Mouse (Mus musculus) ZHBTc4 (cell line): ENCODE results near the gene Hpgd.
A peak's percentile ranks its signal among the peaks of the same experiment; 100 is the strongest.

Experiments
- DNase-seq: peaks from one replicate; pipeline ENCODE4 v3.0.0-alpha.2; 2011; ENCODE audit warnings: low read depth, low spot score

Hpgd gene

DNA sequence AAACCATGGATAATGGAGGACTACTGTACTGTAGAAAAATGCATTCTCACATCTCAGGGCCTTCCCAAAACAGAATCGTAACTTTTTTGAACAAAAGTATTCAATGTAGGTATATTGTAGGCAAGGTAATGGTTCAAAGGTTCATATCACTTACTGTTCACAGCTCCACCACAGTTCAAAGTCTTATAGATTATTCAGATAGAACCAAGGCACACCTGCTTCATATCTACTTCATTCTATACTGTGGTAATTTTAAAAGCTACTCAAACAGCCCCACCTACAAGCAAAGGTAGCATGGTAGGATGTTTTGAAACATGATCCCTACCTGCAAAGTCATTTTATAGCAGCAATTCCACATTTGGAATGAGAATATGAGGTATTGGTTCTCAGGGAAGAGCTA, 28.9 kb downstream of the Hpgd start:
- DNase-seq = no peak

DNA sequence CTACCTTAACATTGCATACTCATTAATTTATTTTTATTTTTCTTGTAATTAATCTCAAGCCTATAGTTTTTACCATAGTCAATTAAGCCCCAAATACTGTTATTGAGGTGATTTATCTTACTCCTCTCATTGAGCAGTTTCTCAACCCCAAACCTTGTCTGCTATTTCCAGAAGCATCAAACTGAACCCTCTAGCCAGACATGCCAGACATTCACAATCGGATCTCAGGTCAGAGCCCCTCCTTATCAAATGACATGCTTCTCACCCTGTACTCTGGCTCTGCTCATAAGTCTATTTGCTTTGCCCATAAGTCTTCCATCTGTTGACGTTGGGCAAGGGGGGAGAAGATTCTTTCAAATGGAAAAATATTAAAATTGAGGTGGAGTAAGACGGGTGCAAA, 33.3 kb downstream of the Hpgd start:
- no peak for DNase-seq

DNA sequence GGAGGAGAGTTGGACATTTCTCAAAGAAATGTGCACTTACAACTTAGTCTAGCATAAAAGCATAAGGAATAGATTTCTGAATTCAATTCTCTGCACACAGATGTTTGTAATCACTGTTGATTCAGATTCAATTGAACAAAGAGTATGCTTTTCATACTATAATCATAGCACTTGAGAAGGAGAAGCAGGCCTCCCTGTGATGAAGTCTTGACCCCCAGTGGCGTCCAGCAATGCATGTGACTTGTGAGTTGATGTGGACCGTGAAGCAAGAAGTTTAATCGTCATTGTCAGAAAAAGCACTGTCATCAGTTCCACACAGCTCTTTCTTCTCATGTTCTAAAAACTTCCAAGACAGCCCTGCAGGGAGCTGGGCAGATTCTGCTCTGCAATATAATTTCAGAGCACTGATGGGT, 33.8 kb downstream of the Hpgd start:
- DNase-seq = no peak

DNA sequence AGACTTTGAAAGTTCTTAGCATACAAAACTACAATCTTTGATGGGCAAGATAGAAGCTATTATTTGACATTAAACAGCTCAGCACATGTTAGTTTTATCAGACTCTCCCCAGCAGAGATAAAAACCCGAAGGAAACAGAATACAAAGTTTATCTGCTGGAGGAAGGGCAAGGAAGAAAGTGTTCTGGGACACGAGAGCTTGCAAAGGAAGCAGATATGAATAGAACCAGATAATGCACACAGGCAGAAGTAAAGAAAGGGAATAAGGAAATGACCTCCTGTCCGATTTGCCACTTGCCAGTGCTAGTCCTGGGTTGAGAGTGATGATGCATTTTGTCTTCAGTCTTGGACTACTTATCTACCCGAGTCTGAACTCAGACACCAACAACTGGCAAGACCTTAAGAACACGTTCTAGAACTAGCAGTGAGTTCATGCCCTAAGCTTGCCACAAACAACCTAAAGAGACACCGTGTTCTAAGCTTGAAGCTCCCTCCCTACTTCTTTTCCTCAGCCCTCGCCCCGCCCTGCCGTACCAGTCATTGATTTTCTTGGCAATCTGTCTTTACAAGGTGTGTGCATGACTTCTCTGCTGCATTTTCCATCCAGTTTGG, 41.1 kb downstream of the Hpgd start:
- no peak for DNase-seq

DNA sequence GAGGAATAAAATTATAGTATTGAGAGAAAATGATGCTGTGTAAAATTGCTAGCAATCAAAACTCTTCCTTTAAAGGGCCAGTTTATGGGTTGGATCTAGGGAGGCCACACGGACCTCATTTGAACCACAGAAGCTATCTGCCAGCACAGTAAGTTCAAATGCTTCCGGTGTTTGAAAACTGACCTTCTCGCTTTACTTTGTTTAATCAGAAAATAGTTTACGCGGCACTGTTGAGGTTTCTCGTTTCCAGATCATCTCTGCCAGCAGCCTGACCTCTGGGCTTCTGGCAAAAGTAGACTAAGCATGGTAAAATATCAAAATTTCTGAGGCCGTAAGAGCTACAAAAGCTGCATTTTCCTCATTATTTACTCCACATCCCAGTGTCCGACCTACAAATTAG, 42.4 kb downstream of the Hpgd start:
- no peak for DNase-seq

DNA sequence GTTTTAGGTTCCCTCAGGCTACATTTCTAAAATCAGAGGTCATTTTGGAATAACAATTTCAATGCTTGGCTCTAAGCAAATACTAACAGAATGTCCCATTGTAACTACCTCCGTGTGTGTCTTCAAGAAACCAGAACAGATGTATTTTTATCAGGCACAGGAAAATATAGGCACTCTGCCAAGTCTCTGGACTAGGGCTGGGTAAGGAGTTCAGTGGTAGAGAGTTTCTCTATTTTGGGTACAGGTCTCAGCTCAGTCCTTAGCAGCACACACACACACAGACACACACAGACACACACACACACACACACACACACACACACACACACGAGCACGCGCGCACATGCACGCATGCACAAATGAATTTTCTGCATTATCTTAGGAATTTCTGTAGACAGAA, 49.1 kb downstream of the Hpgd start:
- DNase-seq = no peak

DNA sequence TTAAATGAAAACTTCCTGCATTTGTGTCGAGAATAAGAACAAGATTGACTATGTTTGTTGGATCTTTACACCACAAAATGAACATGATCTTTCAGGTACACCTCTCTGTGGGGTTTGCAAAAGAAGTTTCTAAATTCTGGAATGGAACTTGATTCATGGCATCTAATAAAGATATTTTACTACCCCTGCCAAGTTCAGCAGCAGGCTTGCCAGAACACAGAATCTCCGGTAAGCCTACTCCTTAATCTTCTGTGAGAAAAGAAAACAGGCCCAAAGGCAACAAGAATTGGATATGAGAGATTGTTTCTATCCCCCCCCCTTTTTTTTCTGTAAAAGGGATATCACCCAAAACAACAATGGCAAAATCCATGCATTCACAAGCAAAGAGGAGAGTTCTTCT, 49.6 kb downstream of the Hpgd start:
- DNase-seq = no peak

DNA sequence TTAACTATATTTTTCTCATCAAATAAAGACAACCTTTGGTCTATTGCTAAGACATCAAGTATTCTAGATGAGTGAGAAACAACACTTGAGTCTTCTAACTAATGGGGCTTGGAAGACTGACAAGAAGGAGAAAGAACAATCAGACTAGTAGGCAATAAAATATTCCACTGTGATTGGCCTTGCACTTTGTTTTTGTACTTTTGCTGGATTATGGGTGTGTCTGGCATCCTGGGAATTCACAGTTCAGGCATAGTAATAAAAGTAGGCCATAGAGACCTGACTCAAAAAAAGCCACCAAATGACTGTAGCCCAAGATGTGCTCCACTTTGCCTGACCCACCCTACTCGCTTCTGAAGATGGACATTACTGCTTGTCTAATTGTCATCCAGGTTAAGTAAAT, 50.0 kb downstream of the Hpgd start:
- DNase-seq = peak; percentile 13

DNA sequence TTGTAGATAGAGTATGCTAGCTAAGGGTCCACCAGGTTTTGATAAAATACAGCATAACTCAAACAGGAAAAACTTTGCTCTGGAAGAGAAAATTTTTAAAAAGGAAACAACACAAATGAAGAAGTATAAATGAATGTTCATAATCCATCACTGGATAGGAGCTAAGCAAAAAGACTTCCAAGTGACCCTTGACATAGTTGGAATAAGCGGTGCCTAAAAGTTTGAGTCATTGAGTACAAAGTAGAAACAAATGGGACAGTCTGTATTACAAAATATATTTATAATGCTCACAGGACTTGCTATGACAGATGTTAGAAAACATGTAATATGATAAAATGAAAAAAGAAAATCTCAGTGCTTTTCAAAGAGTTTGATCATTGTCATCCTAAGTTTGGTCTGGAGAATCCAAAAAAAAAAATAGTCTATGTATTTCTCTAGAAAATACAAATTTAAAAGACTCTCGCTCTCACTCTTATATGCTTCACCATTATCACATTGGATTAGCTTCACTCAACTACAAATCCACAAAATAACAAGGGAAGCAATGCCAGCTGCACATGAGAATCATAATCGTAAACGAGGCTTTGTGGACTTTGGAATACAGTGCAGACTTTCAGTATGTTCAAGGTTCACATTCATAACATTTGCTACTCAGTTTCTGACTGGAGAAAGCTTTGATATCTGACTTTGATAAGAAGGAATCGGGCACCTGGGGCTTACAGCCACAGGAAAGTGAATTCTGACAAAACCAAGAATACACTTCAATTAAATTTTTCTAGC, 51.4 kb downstream of the Hpgd start:
- DNase-seq = no peak

DNA sequence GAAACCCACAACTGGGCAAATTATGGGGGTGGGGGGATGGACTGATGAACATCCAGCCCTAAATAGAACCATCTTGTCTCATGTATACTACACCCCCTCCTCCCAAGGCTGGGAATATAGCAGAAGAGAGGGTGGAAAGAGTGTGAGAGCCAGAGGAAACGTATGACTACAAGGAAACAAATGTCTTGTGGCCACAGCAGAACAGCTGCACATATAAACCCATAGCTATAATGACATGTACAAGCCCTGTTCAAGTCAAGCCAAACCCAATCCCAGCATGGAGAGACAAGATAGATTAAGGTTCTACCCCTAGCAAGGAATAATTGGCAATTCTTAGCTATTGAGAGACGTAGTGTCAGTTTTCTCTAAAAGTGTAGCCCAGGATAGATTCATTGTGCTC, 68.8 kb downstream of the Hpgd start:
- DNase-seq = no peak
